Comparison of ENCODE assay signal across 8 mouse cellular contexts in genomic region chr6:11926082-11926595, GRCm38 (mm10). TPM values are rescaled to one million over a fixed set of nuclear protein-coding genes. Genes with fewer than 3 reads are reported as not detected.
DNase-seq lines count a peak whose midpoint lies in the region; ATAC-seq and TF ChIP-seq lines count a peak whose summit lies in the region.

No protein-coding gene starts in this region.

- in situ Hi-C loops in Patski (cut with MboI; ENCODE audit: low pct_unique_long_range_greater_than_20kb): no loop called here

- DNase-seq in 416B (ENCODE audit: low read depth): peak; percentile 44
- no peak for DNase-seq in Patski (ENCODE audit: low read depth, low spot score)
- peak; percentile 38 for DNase-seq in embryo, embryonic 11.5 days (ENCODE audit: low read depth, low spot score)
- DNase-seq in kidney, postnatal 4 days: peak; percentile 65 to 78
- DNase-seq in ovary, postnatal 14 days (ENCODE audit: low spot score): peak; percentile 25
- peak; percentile 55 for DNase-seq in thymus, postnatal 25 days

- peak overlapping the region; percentile 92 for H3K4me3 ChIP-seq in heart, embryonic 11.5 days (ENCODE audit: low read depth, low read length)
- H3K4me3 ChIP-seq in lung, embryonic 16.5 days (ENCODE audit: low read length): peak overlapping the region; percentile 72

- 0 out of 2 replicates have a peak, but pooled peaks cover 4% of the 10 kb centered on the region for H3K36me3 ChIP-seq in heart, embryonic 11.5 days (ENCODE audit: control insufficient read depth, insufficient read depth, low read length)
- H3K36me3 ChIP-seq in lung, embryonic 16.5 days (ENCODE audit: control insufficient read depth, insufficient read depth, low read length): no peaks in the 10 kb centered on the region

- ATAC-seq in Patski: peak; percentile 76
- ATAC-seq in heart, embryonic 11.5 days (replicated peaks; ENCODE audit: insufficient number of reproducible peaks, low FRiP score, low TSS enrichment): peak; percentile 74
- ATAC-seq in lung, embryonic 16.5 days (ENCODE audit: low read depth): peak; percentile 87

- peak overlapping the region; percentile 98 for H3K27ac ChIP-seq in heart, embryonic 11.5 days (ENCODE audit: low read depth, low read length)
- H3K27ac ChIP-seq in lung, embryonic 16.5 days (ENCODE audit: low read length): peak overlapping the region; percentile 94

- no peaks in the 10 kb centered on the region for H3K9me3 ChIP-seq in heart, embryonic 11.5 days (replicated peaks; ENCODE audit: control insufficient read depth, low read length)
- H3K9me3 ChIP-seq in lung, embryonic 16.5 days (ENCODE audit: control insufficient read depth, low read length): no peaks in the 10 kb centered on the region

- peak overlapping the region; percentile 78 for H3K4me2 ChIP-seq in heart, embryonic 11.5 days
- H3K4me2 ChIP-seq in lung, embryonic 16.5 days (ENCODE audit: low read depth, low read length): peak overlapping the region; percentile 77

- peaks cover 6% of the 10 kb centered on the region; the same call in 1 of the 2 replicates for H3K4me1 ChIP-seq in heart, embryonic 11.5 days (ENCODE audit: control insufficient read depth, insufficient read depth, low read length)
- peaks cover 15% of the 10 kb centered on the region for H3K4me1 ChIP-seq in lung, embryonic 16.5 days (replicated peaks; ENCODE audit: control insufficient read depth, insufficient read depth, low read length)

- WGBS in heart, embryonic 11.5 days (ENCODE audit: insufficient replicate concordance): under 1% methylated on average over 35 of the region's 40 CpGs
- under 1% methylated on average over 35 of the region's 40 CpGs for WGBS in lung, embryonic 16.5 days

- no peaks in the 10 kb centered on the region for H3K27me3 ChIP-seq in Patski
- H3K27me3 ChIP-seq in heart, embryonic 11.5 days (ENCODE audit: control insufficient read depth, insufficient read depth, low read length): no peaks in the 10 kb centered on the region
- H3K27me3 ChIP-seq in lung, embryonic 16.5 days (ENCODE audit: control insufficient read depth, insufficient read depth, low read depth, low read length): no peaks in the 10 kb centered on the region

- H3K9ac ChIP-seq in heart, embryonic 11.5 days (ENCODE audit: low read depth, low read length): peak overlapping the region; percentile 98
- peak overlapping the region; percentile 95 for H3K9ac ChIP-seq in lung, embryonic 16.5 days (ENCODE audit: low read length)

- POLR2A ChIA-PET in Patski (lab: Charles Lee): interaction anchor here (1.9 kb wide), 1 partner anchor 19 kb away, joined by 6 read pairs; the partner anchor contains the start of genes Ndufa4 and Phf14

- CTCF ChIA-PET in Patski (lab: Charles Lee): interaction anchor here (1.2 kb wide), 1 partner anchor 13 kb away, joined by 4 read pairs; no protein-coding TSS in a partner anchor

- no peak for TF ChIP-seq CTCF in Patski (IDR thresholded peaks at IDR 0.05)

RNA-seq across cellular contexts. Expression of gene Phf14, which starts 18.5 kb away (rescaled TPM):
- 43.3 TPM for polyA plus RNA-seq in Patski (2021)
- 51.6 and 59.9 TPM in 2 replicates for polyA plus RNA-seq in heart, embryonic 11.5 days (2014; fragmentation: Nextera tagmentation; extraction: Ambion mirVana)
- polyA plus RNA-seq in lung, embryonic 16.5 days (2015; fragmentation: Nextera tagmentation; extraction: Ambion mirVana): 53.5 TPM in 2 replicates

RNA-seq across cellular contexts. Expression of gene Ndufa4, which starts 18.8 kb away (rescaled TPM):
- 1,013 TPM for polyA plus RNA-seq in Patski (2021)
- 1,392 and 1,479 TPM in 2 replicates for polyA plus RNA-seq in heart, embryonic 11.5 days (2014; fragmentation: Nextera tagmentation; extraction: Ambion mirVana)
- polyA plus RNA-seq in lung, embryonic 16.5 days (2015; fragmentation: Nextera tagmentation; extraction: Ambion mirVana): 895 and 918 TPM in 2 replicates
